Comparison of ENCODE assay signal across 15 mouse cellular contexts in the genomic region with DNA sequence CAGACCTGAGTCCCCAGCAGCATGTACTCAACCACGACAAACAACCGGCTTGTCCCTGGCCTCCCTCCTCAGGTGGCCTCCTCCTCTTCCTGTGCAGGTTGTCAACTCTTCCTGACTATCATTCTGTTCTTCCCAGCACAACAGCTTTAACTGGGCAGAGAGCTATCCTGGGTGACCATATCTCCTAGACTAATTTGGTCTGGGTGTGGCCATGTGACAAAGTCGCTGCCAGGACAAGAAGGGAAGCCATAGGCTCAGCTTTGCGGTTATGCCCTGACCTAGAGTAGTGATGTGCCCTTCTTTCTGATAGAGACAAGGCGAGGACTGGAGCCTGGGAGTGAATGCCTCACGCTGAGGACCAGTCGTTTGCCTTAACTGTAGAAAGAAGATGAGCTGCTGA. TPM values are rescaled to one million over a fixed set of nuclear protein-coding genes. Genes with fewer than 3 reads are reported as not detected.
DNase-seq lines count a peak whose midpoint lies in the region; ATAC-seq and TF ChIP-seq lines count a peak whose summit lies in the region.
"Had no signal": no experiment of that assay in that cellular context is flagged by ENCODE, and none has a peak within 500 bp of the region (broad histone marks: within the 10 kb centered on the region; RNA-seq: fewer than 3 reads in every experiment).

No protein-coding gene starts in this region.

- ATAC-seq in intestine, embryonic 15.5 days = 0 out of 2 replicates have a peak, but pooled peaks have one; percentile 15
- no peak for ATAC-seq in intestine, postnatal 0 days
- ATAC-seq in heart, embryonic 14.5 days (ENCODE audit: insufficient number of reproducible peaks, insufficient read depth, low FRiP score, low read depth) = peak; percentile 36; the same call in 1 of the 2 replicates
- no peak for ATAC-seq in lung, postnatal 0 days
- ATAC-seq: forebrain, embryonic 15.5 days had no signal

- no peak overlapping the region for H3K4me3 ChIP-seq in intestine, embryonic 15.5 days (replicated peaks)
- no peak overlapping the region for H3K4me3 ChIP-seq in intestine, postnatal 0 days (ENCODE audit: low read depth, low read length)
- no peak overlapping the region for H3K4me3 ChIP-seq in heart, embryonic 10.5 days
- H3K4me3 ChIP-seq in heart, embryonic 14.5 days (ENCODE audit: control insufficient read depth in 1 of 2, insufficient read depth in 1 of 2, low read depth in 1 of 2, low read length in 2 of 2) = no peak overlapping the region
- no peak overlapping the region for H3K4me3 ChIP-seq in small intestine, adult 2 months (ENCODE audit: low read depth, low read length)
- H3K4me3 ChIP-seq in lung, postnatal 0 days (ENCODE audit: low read depth, low read length) = no peak overlapping the region
- H3K4me3 ChIP-seq: forebrain, embryonic 15.5 days; hindbrain, embryonic 10.5 days; limb, embryonic 13.5 days had no signal

- no peak for TF ChIP-seq CTCF in intestine, postnatal 0 days (IDR thresholded peaks at IDR 0.05; ENCODE audit: low read depth)
- TF ChIP-seq CTCF in small intestine, adult 2 months (IDR thresholded peaks at IDR 0.05; ENCODE audit: extremely low read depth, insufficient read length, insufficient replicate concordance, low read depth, low read length) = no peak
- TF ChIP-seq CTCF in lung, postnatal 0 days (IDR thresholded peaks at IDR 0.05) = no peak

- 63% methylated on average over 7 of the region's 7 CpGs for whole genome bisulfite sequencing in intestine, embryonic 15.5 days
- 55% methylated on average over 7 of the region's 7 CpGs for WGBS in intestine, postnatal 0 days
- WGBS in heart, embryonic 10.5 days = 59% methylated on average over 7 of the region's 7 CpGs
- 52% methylated on average over 7 of the region's 7 CpGs for WGBS in heart, embryonic 14.5 days
- WGBS in small intestine, adult 2 months = 61% methylated on average over 7 of the region's 7 CpGs
- 76% methylated on average over 7 of the region's 7 CpGs for WGBS in lung, postnatal 0 days

- H3K4me2 ChIP-seq in intestine, embryonic 15.5 days (replicated peaks) = no peak overlapping the region
- no peak overlapping the region for H3K4me2 ChIP-seq in intestine, postnatal 0 days (replicated peaks; ENCODE audit: low read depth)
- no peak overlapping the region for H3K4me2 ChIP-seq in heart, embryonic 14.5 days (ENCODE audit: low read length)
- H3K4me2 ChIP-seq in lung, postnatal 0 days (replicated peaks; ENCODE audit: low read depth, low read length) = no peak overlapping the region
- H3K4me2 ChIP-seq: forebrain, embryonic 15.5 days; limb, embryonic 13.5 days; midbrain, embryonic 11.5 days had no signal

- no peaks in the 10 kb centered on the region for H3K9me3 ChIP-seq in intestine, embryonic 15.5 days
- no peaks in the 10 kb centered on the region for H3K9me3 ChIP-seq in intestine, postnatal 0 days (ENCODE audit: control insufficient read depth)
- H3K9me3 ChIP-seq in heart, embryonic 10.5 days = no peaks in the 10 kb centered on the region
- no peaks in the 10 kb centered on the region for H3K9me3 ChIP-seq in heart, embryonic 14.5 days (ENCODE audit: control insufficient read depth, low read length)
- H3K9me3 ChIP-seq in lung, postnatal 0 days (ENCODE audit: low read length) = no peaks in the 10 kb centered on the region
- H3K9me3 ChIP-seq: forebrain, embryonic 15.5 days; hindbrain, embryonic 10.5 days; limb, embryonic 13.5 days had no signal

- H3K9ac ChIP-seq in intestine, embryonic 15.5 days = no peak overlapping the region
- H3K9ac ChIP-seq in intestine, postnatal 0 days (ENCODE audit: low read depth, low read length) = no peak overlapping the region
- no peak overlapping the region for H3K9ac ChIP-seq in heart, embryonic 14.5 days (ENCODE audit: low read length)
- no peak overlapping the region for H3K9ac ChIP-seq in lung, postnatal 0 days (replicated peaks; ENCODE audit: low read depth)
- H3K9ac ChIP-seq: forebrain, embryonic 15.5 days; limb, embryonic 13.5 days had no signal

- 0 out of 2 replicates have a peak, but pooled peaks cover 6% of the 10 kb centered on the region for H3K4me1 ChIP-seq in intestine, embryonic 15.5 days (replicated peaks)
- H3K4me1 ChIP-seq in intestine, postnatal 0 days (replicated peaks; ENCODE audit: control insufficient read depth, insufficient read depth, low read length) = 0 out of 2 replicates have a peak, but pooled peaks cover 5% of the 10 kb centered on the region
- H3K4me1 ChIP-seq in heart, embryonic 10.5 days = peaks cover 26% of the 10 kb centered on the region
- peaks cover 17 to 19% of the 10 kb centered on the region in 2 experiments for H3K4me1 ChIP-seq in heart, embryonic 14.5 days (ENCODE audit: control insufficient read depth in 2 of 2, insufficient read depth in 2 of 2, low read length in 2 of 2)
- H3K4me1 ChIP-seq in small intestine, adult 2 months (ENCODE audit: control insufficient read depth, insufficient read depth, insufficient read length, low read length) = peaks cover 17% of the 10 kb centered on the region
- H3K4me1 ChIP-seq in lung, postnatal 0 days (ENCODE audit: insufficient read depth, low read depth, low read length) = no peaks in the 10 kb centered on the region
- H3K4me1 ChIP-seq: limb, embryonic 13.5 days had no signal

- no peak overlapping the region for H3K27ac ChIP-seq in intestine, embryonic 15.5 days
- H3K27ac ChIP-seq in intestine, postnatal 0 days (ENCODE audit: low read depth, low read length) = no peak overlapping the region
- peak overlapping the region; percentile 30 for H3K27ac ChIP-seq in heart, embryonic 10.5 days
- H3K27ac ChIP-seq in heart, embryonic 14.5 days (replicated peaks in 1 of 2; ENCODE audit: control insufficient read depth in 1 of 2, insufficient read depth in 1 of 2, low read depth in 2 of 2, low read length in 2 of 2) = peak overlapping the region; percentile 19 to 27; a peak in 3 of 4 replicates
- H3K27ac ChIP-seq in small intestine, adult 2 months (ENCODE audit: insufficient read depth, low read depth, low read length) = peak overlapping the region; percentile 17; the same call in 1 of the 2 replicates
- no peak overlapping the region for H3K27ac ChIP-seq in lung, postnatal 0 days (ENCODE audit: low read length)
- H3K27ac ChIP-seq: forebrain, embryonic 15.5 days; hindbrain, embryonic 10.5 days; limb, embryonic 13.5 days had no signal

- no peak for TF ChIP-seq POLR2A in small intestine, adult 2 months (IDR thresholded peaks at IDR 0.05; ENCODE audit: low read depth, low read length)

- no peak for DNase-seq in heart, embryonic 10.5 days (ENCODE audit: low spot score)
- no peak for DNase-seq in lung, postnatal 10 days
- DNase-seq in lung, postnatal 0 days (ENCODE audit: low spot score) = no peak
- DNase-seq: adrenal gland, postnatal 14 days; cerebellum, adult 9-11 months; gastrocnemius, postnatal 36 days; retina, postnatal 1 day had no signal

- H3K27me3 ChIP-seq in intestine, embryonic 15.5 days (replicated peaks) = no peaks in the 10 kb centered on the region
- no peaks in the 10 kb centered on the region for H3K27me3 ChIP-seq in intestine, postnatal 0 days (replicated peaks; ENCODE audit: control insufficient read depth, insufficient read depth, low read length)
- no peaks in the 10 kb centered on the region for H3K27me3 ChIP-seq in heart, embryonic 10.5 days (ENCODE audit: insufficient read depth, poor library complexity, severe bottlenecking)
- no peaks in the 10 kb centered on the region for H3K27me3 ChIP-seq in heart, embryonic 14.5 days (ENCODE audit: control insufficient read depth, insufficient read depth, low read length)
- no peaks in the 10 kb centered on the region for H3K27me3 ChIP-seq in small intestine, adult 2 months (ENCODE audit: control insufficient read depth, insufficient read depth, low read length)
- H3K27me3 ChIP-seq in lung, postnatal 0 days (replicated peaks; ENCODE audit: insufficient read depth, low read length) = no peaks in the 10 kb centered on the region
- H3K27me3 ChIP-seq: forebrain, embryonic 15.5 days had no signal

- TF ChIP-seq EP300 in lung, postnatal 0 days (IDR thresholded peaks at IDR 0.05) = no peak

- no peaks in the 10 kb centered on the region for H3K36me3 ChIP-seq in intestine, embryonic 15.5 days
- H3K36me3 ChIP-seq in intestine, postnatal 0 days (ENCODE audit: control insufficient read depth, insufficient read depth) = no peaks in the 10 kb centered on the region
- no peaks in the 10 kb centered on the region for H3K36me3 ChIP-seq in heart, embryonic 10.5 days
- H3K36me3 ChIP-seq in heart, embryonic 14.5 days (ENCODE audit: control insufficient read depth, insufficient read depth, low read length) = no peaks in the 10 kb centered on the region
- H3K36me3 ChIP-seq in small intestine, adult 2 months (ENCODE audit: control insufficient read depth, insufficient read depth, low read length) = no peaks in the 10 kb centered on the region
- no peaks in the 10 kb centered on the region for H3K36me3 ChIP-seq in lung, postnatal 0 days (ENCODE audit: insufficient read depth, low read length)
- H3K36me3 ChIP-seq: forebrain, embryonic 15.5 days; hindbrain, embryonic 10.5 days; limb, embryonic 13.5 days had no signal

RNA-seq across cellular contexts. Expression of a gene that starts 33.9 kb away (rescaled TPM):
- polyA plus RNA-seq in intestine, embryonic 15.5 days (2015; fragmentation: Nextera tagmentation; extraction: Ambion mirVana) = 544 and 685 TPM in 2 replicates
- polyA plus RNA-seq in intestine, postnatal 0 days (2015; fragmentation: Nextera tagmentation; extraction: Ambion mirVana) = 609 and 618 TPM in 2 replicates
- polyA plus RNA-seq in heart, embryonic 10.5 days (2016; fragmentation: Nextera tagmentation; extraction: Ambion mirVana) = 456 and 495 TPM in 2 replicates
- polyA plus RNA-seq in heart, embryonic 14.5 days (2014; fragmentation: Nextera tagmentation; extraction: Ambion mirVana) = 415 and 436 TPM in 2 replicates
- polyA plus RNA-seq in small intestine, adult 2 months (2012; rRNA removed) = 28.1 and 34.7 TPM in 2 replicates
- polyA plus RNA-seq in lung, postnatal 0 days (2015; fragmentation: Nextera tagmentation; extraction: Ambion mirVana) = 428 and 445 TPM in 2 replicates

Comparison
In these comparisons a context has a peak if more than half of its experiments do, and no peak if none do; other contexts are left out.
1. ATAC-seq: peak in intestine, embryonic 15.5 days (single experiment) and heart, embryonic 14.5 days (single experiment); none in intestine, postnatal 0 days (single experiment) and lung, postnatal 0 days (single experiment).
2. H3K27ac ChIP-seq: peak in heart, embryonic 10.5 days (single experiment), heart, embryonic 14.5 days (2 of 2) and small intestine, adult 2 months (single experiment); none in intestine, embryonic 15.5 days (single experiment), intestine, postnatal 0 days (single experiment) and lung, postnatal 0 days (single experiment).
3. RNA of a gene that starts 33.9 kb away (polyA plus RNA-seq): 544 to 685 TPM in intestine, embryonic 15.5 days, 609 to 618 TPM in intestine, postnatal 0 days, 456 to 495 TPM in heart, embryonic 10.5 days, 428 to 445 TPM in lung, postnatal 0 days and 415 to 436 TPM in heart, embryonic 14.5 days; 28.1 to 34.7 TPM in small intestine, adult 2 months; every median in the first group is over 10 times any median in the second.